Mouse (Mus musculus) stomach, postnatal 0 days (tissue): Measurements from ENCODE around the gene Mamstr.

Experiments
- CTCF ChIP-seq: IDR thresholded peaks from 2 replicates; pipeline ENCODE4 v1.5.1; 2016; ENCODE audit warnings: antibody characterized with exemption, low read depth, mild to moderate bottlenecking, moderate library complexity
- EP300 ChIP-seq: optimal IDR thresholded peaks from 2 replicates; pipeline ENCODE3; 2016; ENCODE audit warnings: antibody characterized with exemption

DNA sequence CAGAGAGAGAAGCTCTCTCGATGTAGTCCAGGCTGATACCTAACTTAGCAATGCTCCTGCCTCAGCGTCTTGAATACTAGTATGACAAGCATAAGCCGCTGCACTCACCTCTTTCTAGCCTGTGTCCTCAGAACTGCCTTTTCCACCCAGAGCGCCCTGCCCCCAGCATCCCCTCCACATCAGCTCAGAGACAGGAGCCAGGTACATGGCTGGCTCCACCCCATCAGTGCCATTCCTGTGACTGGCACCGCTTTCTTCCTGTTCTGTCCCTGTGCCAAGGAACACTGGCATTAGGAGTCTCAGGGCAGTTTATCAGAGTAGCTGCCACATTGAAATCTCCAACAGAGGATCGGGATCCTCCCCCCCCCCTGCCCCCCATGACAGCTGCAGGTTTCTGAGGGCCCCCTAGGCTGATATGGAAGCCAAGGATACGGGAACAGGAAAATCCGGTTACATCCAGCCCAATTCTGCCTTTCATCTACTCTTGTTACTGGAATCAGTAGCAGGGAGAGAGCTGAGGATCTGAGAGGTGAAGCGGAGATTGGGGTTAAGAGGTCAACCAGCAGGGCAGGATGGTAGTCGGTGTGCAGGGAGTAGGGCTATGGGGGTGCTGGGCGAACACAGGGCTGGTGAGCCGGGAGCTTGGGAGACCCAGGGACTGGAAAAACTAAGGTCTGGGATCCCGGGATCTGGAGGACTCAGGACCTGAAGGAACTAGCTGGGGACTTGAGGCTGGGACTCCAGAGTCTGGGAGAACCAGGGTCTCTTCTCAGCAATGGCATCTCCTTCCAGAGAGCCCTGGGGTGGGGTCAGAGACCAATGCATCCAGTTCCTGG, 25.7 kb downstream of the Mamstr start:
- no peak for TF ChIP-seq CTCF
- no peak for TF ChIP-seq EP300
